Mouse (Mus musculus): ENCODE measurements around the gene Tsg101. TPM values are rescaled to one million over a fixed set of nuclear protein-coding genes. Genes with fewer than 3 reads are reported as not detected.
"Not testable (repeated sequence)": the region's sequence is repeated elsewhere in the genome, so short reads cannot be mapped to it uniquely, and the experiment has no call there.

Tsg101 gene
- polyA plus RNA-seq, 1 experiment = 68.5 TPM

- no peak overlapping the region for H3K4me2 ChIP-seq (ENCODE audit: low read depth)
- H3K79me2 ChIP-seq (ENCODE audit: control insufficient read depth, insufficient read depth) = peaks cover 35% of the 10 kb centered on the region
- no peak overlapping the region for H3ac ChIP-seq (ENCODE audit: control insufficient read depth, insufficient read length)
- H3K36me3 ChIP-seq (ENCODE audit: control insufficient read depth, insufficient read depth) = peaks cover 60% of the 10 kb centered on the region
- no peaks in the 10 kb centered on the region for H3K27me3 ChIP-seq (ENCODE audit: control insufficient read depth, insufficient read depth, insufficient read length)
- no peak overlapping the region for H3K4me3 ChIP-seq
- TF ChIP-seq MYOG (IDR thresholded peaks at IDR 0.05; ENCODE audit: control insufficient read depth in 1 of 3, insufficient read depth in 1 of 3, insufficient read length in 2 of 3, low read depth in 2 of 3) = no peak
- TF ChIP-seq MAX (IDR thresholded peaks at IDR 0.05; ENCODE audit: low read depth) = no peak
- TF ChIP-seq TCF3 (IDR thresholded peaks at IDR 0.05; ENCODE audit: insufficient read length, low read depth) = no peak
- TF ChIP-seq MYOD1 (IDR thresholded peaks at IDR 0.05; ENCODE audit: control insufficient read depth in 1 of 3, insufficient read length in 2 of 3, low read depth in 2 of 3) = no peak
- no peak for TF ChIP-seq TCF12 (IDR thresholded peaks at IDR 0.05; ENCODE audit: insufficient read depth, poor library complexity, severe bottlenecking)
- no peak for TF ChIP-seq POLR2A (IDR thresholded peaks at IDR 0.05; ENCODE audit: insufficient read length, low read depth)
- no peak for TF ChIP-seq E2F4 (IDR thresholded peaks at IDR 0.05; ENCODE audit: insufficient read depth)
- TF ChIP-seq CEBPB (IDR thresholded peaks at IDR 0.05; ENCODE audit: insufficient read depth, poor library complexity, severe bottlenecking) = no peak
- no peak for TF ChIP-seq SRF (IDR thresholded peaks at IDR 0.05; ENCODE audit: control insufficient read depth, insufficient read length, low read depth)
- TF ChIP-seq REST (IDR thresholded peaks at IDR 0.05; ENCODE audit: insufficient read depth, insufficient read length) = no peak
- no peak for TF ChIP-seq USF1 (IDR thresholded peaks at IDR 0.05; ENCODE audit: low read depth)
- TF ChIP-seq POLR2AphosphoS2 (IDR thresholded peaks at IDR 0.05; ENCODE audit: insufficient read length, low read depth) = no peak
Observed at GRCm38 (mm10) chr7:46911250-46911649, 8.5 kb downstream of the Tsg101 start.

GRCm38 (mm10) chr7:46899343-46899742 lies 20.4 kb downstream of the Tsg101 start:
- Histone ChIP-seq H3ac (ENCODE audit: control insufficient read depth, insufficient read length) (no peak overlapping the region), H3K27me3 (ENCODE audit: control insufficient read depth, insufficient read depth, insufficient read length) (no peaks in the 10 kb centered on the region), H3K36me3 (ENCODE audit: control insufficient read depth, insufficient read depth) (peaks cover 61% of the 10 kb centered on the region), H3K4me3 (no peak overlapping the region), H3K79me2 (ENCODE audit: control insufficient read depth, insufficient read depth) (peaks cover 3% of the 10 kb centered on the region), H3K4me2 (ENCODE audit: low read depth) (no peak overlapping the region)
- no peak for TF ChIP-seq REST (IDR thresholded peaks at IDR 0.05; ENCODE audit: insufficient read depth, insufficient read length)
- no peak for TF ChIP-seq TCF12 (IDR thresholded peaks at IDR 0.05; ENCODE audit: insufficient read depth, poor library complexity, severe bottlenecking)
- no peak for TF ChIP-seq USF1 (IDR thresholded peaks at IDR 0.05; ENCODE audit: low read depth)
- TF ChIP-seq MYOG (IDR thresholded peaks at IDR 0.05; ENCODE audit: control insufficient read depth in 1 of 3, insufficient read depth in 1 of 3, insufficient read length in 2 of 3, low read depth in 2 of 3) = no peak
- no peak for TF ChIP-seq MAX (IDR thresholded peaks at IDR 0.05; ENCODE audit: low read depth)
- no peak for TF ChIP-seq CEBPB (IDR thresholded peaks at IDR 0.05; ENCODE audit: insufficient read depth, poor library complexity, severe bottlenecking)
- no peak for TF ChIP-seq POLR2AphosphoS2 (IDR thresholded peaks at IDR 0.05; ENCODE audit: insufficient read length, low read depth)
- no peak for TF ChIP-seq TCF3 (IDR thresholded peaks at IDR 0.05; ENCODE audit: insufficient read length, low read depth)
- no peak for TF ChIP-seq E2F4 (IDR thresholded peaks at IDR 0.05; ENCODE audit: insufficient read depth)
- no peak for TF ChIP-seq SRF (IDR thresholded peaks at IDR 0.05; ENCODE audit: control insufficient read depth, insufficient read length, low read depth)
- TF ChIP-seq MYOD1 (IDR thresholded peaks at IDR 0.05; ENCODE audit: control insufficient read depth in 1 of 3, insufficient read length in 2 of 3, low read depth in 2 of 3) = no peak
- no peak for TF ChIP-seq POLR2A (IDR thresholded peaks at IDR 0.05; ENCODE audit: insufficient read length, low read depth)

GRCm38 (mm10) chr7:46895511-46895910 lies 24.3 kb downstream of the Tsg101 start:
- no peak overlapping the region for H3K4me2 ChIP-seq (ENCODE audit: low read depth)
- TF ChIP-seq TCF12 (IDR thresholded peaks at IDR 0.05; ENCODE audit: insufficient read depth, poor library complexity, severe bottlenecking) (no peak), MAX (IDR thresholded peaks at IDR 0.05; ENCODE audit: low read depth) (no peak), REST (IDR thresholded peaks at IDR 0.05; ENCODE audit: insufficient read depth, insufficient read length) (no peak), SRF (IDR thresholded peaks at IDR 0.05; ENCODE audit: control insufficient read depth, insufficient read length, low read depth) (no peak), E2F4 (IDR thresholded peaks at IDR 0.05; ENCODE audit: insufficient read depth) (no peak), POLR2A (IDR thresholded peaks at IDR 0.05; ENCODE audit: insufficient read length, low read depth) (no peak), USF1 (IDR thresholded peaks at IDR 0.05; ENCODE audit: low read depth) (no peak)
- H3K79me2 ChIP-seq (ENCODE audit: control insufficient read depth, insufficient read depth) = no peaks in the 10 kb centered on the region
- no peak overlapping the region for H3ac ChIP-seq (ENCODE audit: control insufficient read depth, insufficient read length)
- H3K4me3 ChIP-seq = no peak overlapping the region
- no peaks in the 10 kb centered on the region for H3K27me3 ChIP-seq (ENCODE audit: control insufficient read depth, insufficient read depth, insufficient read length)
- H3K36me3 ChIP-seq (ENCODE audit: control insufficient read depth, insufficient read depth) = peaks cover 50% of the 10 kb centered on the region

GRCm38 (mm10) chr7:46883304-46883703 lies 36.5 kb downstream of the Tsg101 start:
- no peak overlapping the region for H3K4me2 ChIP-seq (ENCODE audit: low read depth)
- no peaks in the 10 kb centered on the region for H3K27me3 ChIP-seq (ENCODE audit: control insufficient read depth, insufficient read depth, insufficient read length)
- no peak overlapping the region for H3K4me3 ChIP-seq
- H3K36me3 ChIP-seq (ENCODE audit: control insufficient read depth, insufficient read depth) = peaks cover 14% of the 10 kb centered on the region
- H3K79me2 ChIP-seq (ENCODE audit: control insufficient read depth, insufficient read depth) = no peaks in the 10 kb centered on the region
- no peak for TF ChIP-seq USF1 (IDR thresholded peaks at IDR 0.05; ENCODE audit: low read depth)
- no peak for TF ChIP-seq MAX (IDR thresholded peaks at IDR 0.05; ENCODE audit: low read depth)
- no peak for TF ChIP-seq POLR2AphosphoS2 (IDR thresholded peaks at IDR 0.05; ENCODE audit: insufficient read length, low read depth)
- TF ChIP-seq CEBPB (IDR thresholded peaks at IDR 0.05; ENCODE audit: insufficient read depth, poor library complexity, severe bottlenecking) = no peak
- no peak for TF ChIP-seq E2F4 (IDR thresholded peaks at IDR 0.05; ENCODE audit: insufficient read depth)
- no peak for TF ChIP-seq TCF3 (IDR thresholded peaks at IDR 0.05; ENCODE audit: insufficient read length, low read depth)
- no peak for TF ChIP-seq MYOD1 (IDR thresholded peaks at IDR 0.05; ENCODE audit: control insufficient read depth in 1 of 3, insufficient read length in 2 of 3, low read depth in 2 of 3)
- TF ChIP-seq SRF (IDR thresholded peaks at IDR 0.05; ENCODE audit: control insufficient read depth, insufficient read length, low read depth) = no peak
- no peak for TF ChIP-seq POLR2A (IDR thresholded peaks at IDR 0.05; ENCODE audit: insufficient read length, low read depth)
- no peak overlapping the region for H3ac ChIP-seq (ENCODE audit: control insufficient read depth, insufficient read length)

- not testable (repeated sequence) for H3K36me3 ChIP-seq (ENCODE audit: control insufficient read depth, insufficient read depth); H3K4me2 ChIP-seq (ENCODE audit: low read depth); H3K79me2 ChIP-seq (ENCODE audit: control insufficient read depth, insufficient read depth); H3ac ChIP-seq (ENCODE audit: control insufficient read depth, insufficient read length); H3K27me3 ChIP-seq (ENCODE audit: control insufficient read depth, insufficient read depth, insufficient read length); H3K4me3 ChIP-seq
- TF ChIP-seq POLR2AphosphoS2 (IDR thresholded peaks at IDR 0.05; ENCODE audit: insufficient read length, low read depth) = peak; percentile 13
Observed at GRCm38 (mm10) chr7:46881941-46882340, 37.8 kb downstream of the Tsg101 start.
